Mouse (Mus musculus) kidney, adult 2 months (tissue): ENCODE measurements around the gene Mmp25.

Experiments used
- CTCF ChIP-seq: fragments of 200-500 bp; conservative IDR thresholded peaks from 2 replicates; pipeline ENCODE4 v1.5.1; 2011; ENCODE audit warnings: low read depth, mild to moderate bottlenecking, control low read depth, low read length, moderate library complexity, mixed read lengths; ENCODE audit not compliant: insufficient read depth, insufficient read length
- POLR2A ChIP-seq: fragments of 200-500 bp; IDR thresholded peaks from one replicate; pipeline ENCODE4 v1.6.1; 2011; ENCODE audit warnings: low read depth, low read length, control low read depth

DNA sequence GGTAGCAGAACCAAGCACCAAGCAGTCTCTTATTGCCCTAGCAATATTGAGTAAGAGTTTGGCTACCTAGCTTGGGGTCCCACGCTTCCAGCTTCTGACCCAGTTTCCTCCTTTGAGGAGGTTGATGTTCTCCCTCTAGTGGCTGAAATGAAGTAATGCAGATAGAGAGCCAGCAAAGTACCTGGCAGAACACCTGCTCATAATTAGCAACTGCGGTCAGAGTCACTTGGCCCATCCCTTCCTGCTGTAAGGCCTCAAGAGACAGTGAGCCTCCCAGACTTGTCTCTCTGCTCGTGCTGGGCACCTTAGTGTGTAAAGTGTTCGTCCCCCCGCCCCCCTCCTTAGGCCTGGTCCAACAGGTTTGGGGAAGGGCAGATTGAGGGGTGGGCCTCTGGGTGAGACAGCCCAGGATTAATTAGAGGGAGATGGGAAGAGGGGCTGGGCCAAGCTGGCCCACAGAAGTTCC, 19.5 kb upstream of the Mmp25 start:
- TF ChIP-seq CTCF (peak; percentile 64), POLR2A (no peak)
